In genomic region chr8:34679565-34680291, GRCm38 (mm10) we compare ENCODE assay signal across 9 mouse cellular contexts.
DNase-seq lines count a peak whose midpoint lies in the region; ATAC-seq and TF ChIP-seq lines count a peak whose summit lies in the region.
"Had no signal": no experiment of that assay in that cellular context is flagged by ENCODE, and none has a peak within 500 bp of the region (broad histone marks: within the 10 kb centered on the region; RNA-seq: fewer than 3 reads in every experiment).

No protein-coding gene starts in this region.

- no peaks in the 10 kb centered on the region for H3K9me3 ChIP-seq in heart, embryonic 13.5 days
- H3K9me3 ChIP-seq in kidney, embryonic 15.5 days (replicated peaks): no peaks in the 10 kb centered on the region
- H3K9me3 ChIP-seq in lung, embryonic 14.5 days (ENCODE audit: low read depth, low read length): no peaks in the 10 kb centered on the region
- H3K9me3 ChIP-seq: megakaryocyte, embryonic 14.5 days had no signal

- H3K4me3 ChIP-seq in gastrocnemius, adult 2 months: peak overlapping the region; percentile 49
- H3K4me3 ChIP-seq in heart, embryonic 13.5 days: no peak overlapping the region
- no peak overlapping the region for H3K4me3 ChIP-seq in kidney, embryonic 15.5 days (replicated peaks)
- H3K4me3 ChIP-seq in lung, embryonic 14.5 days (ENCODE audit: low read depth, low read length): no peak overlapping the region
- H3K4me3 ChIP-seq: megakaryocyte, embryonic 14.5 days had no signal

- H3K4me1 ChIP-seq in heart, embryonic 13.5 days: peaks cover 6% of the 10 kb centered on the region
- peaks cover 10% of the 10 kb centered on the region for H3K4me1 ChIP-seq in kidney, embryonic 15.5 days
- peaks cover 7% of the 10 kb centered on the region; the same call in 1 of the 2 replicates for H3K4me1 ChIP-seq in lung, embryonic 14.5 days (ENCODE audit: insufficient read depth)

- TF ChIP-seq CTCF in gastrocnemius, adult 2 months (IDR thresholded peaks at IDR 0.05): no peak
- no peak for TF ChIP-seq CTCF in lung, embryonic 14.5 days (IDR thresholded peaks at IDR 0.05; ENCODE audit: low read depth)

- no peak; the same call in 1 of the 2 replicates for ATAC-seq in heart, embryonic 13.5 days (ENCODE audit: extremely low read depth, insufficient number of reproducible peaks, low FRiP score, low TSS enrichment)
- ATAC-seq in kidney, embryonic 15.5 days (replicated peaks; ENCODE audit: low FRiP score): no peak
- ATAC-seq in lung, embryonic 14.5 days (ENCODE audit: insufficient read depth): peak; percentile 92

- intact Hi-C loops in gastrocnemius, adult 2 months (cut with DNase I): no loop called here

- peak overlapping the region; percentile 51 for H3K4me2 ChIP-seq in heart, embryonic 13.5 days
- H3K4me2 ChIP-seq in kidney, embryonic 15.5 days: peak overlapping the region; percentile 19; the same call in 1 of the 2 replicates
- peak overlapping the region; percentile 45 for H3K4me2 ChIP-seq in lung, embryonic 14.5 days

- no peaks in the 10 kb centered on the region for H3K36me3 ChIP-seq in heart, embryonic 13.5 days
- H3K36me3 ChIP-seq in kidney, embryonic 15.5 days: no peaks in the 10 kb centered on the region
- no peaks in the 10 kb centered on the region for H3K36me3 ChIP-seq in lung, embryonic 14.5 days (ENCODE audit: insufficient read depth)

- DNase-seq in gastrocnemius, adult 2 months: peak; percentile 56
- DNase-seq in gastrocnemius, adult 18-20 months (ENCODE audit: low spot score): no peak
- DNase-seq in embryo, embryonic 9.5 days (ENCODE audit: extremely low spot score): peak; percentile 61
- peak; percentile 82 for DNase-seq in lung, embryonic 14.5 days
- DNase-seq in right cerebral cortex, adult 18-20 months: peak; percentile 80
- DNase-seq in urinary bladder, adult 2 months (ENCODE audit: low spot score): no peak

- no peak overlapping the region for H3K9ac ChIP-seq in heart, embryonic 13.5 days
- H3K9ac ChIP-seq in kidney, embryonic 15.5 days: no peak overlapping the region
- peak overlapping the region; percentile 23; the same call in 1 of the 2 replicates for H3K9ac ChIP-seq in lung, embryonic 14.5 days

- no peak overlapping the region for H3K27ac ChIP-seq in gastrocnemius, adult 2 months
- no peak overlapping the region for H3K27ac ChIP-seq in heart, embryonic 13.5 days (replicated peaks)
- peak overlapping the region; percentile 67 for H3K27ac ChIP-seq in kidney, embryonic 15.5 days
- H3K27ac ChIP-seq in lung, embryonic 14.5 days (ENCODE audit: low read depth): peak overlapping the region; percentile 87

- WGBS in heart, embryonic 13.5 days: 24% methylated on average over 14 of the region's 14 CpGs
- 29% methylated on average over 14 of the region's 14 CpGs for WGBS in kidney, embryonic 15.5 days
- 21% methylated on average over 14 of the region's 14 CpGs for WGBS in lung, embryonic 14.5 days

- peaks cover 7% of the 10 kb centered on the region; the same call in 1 of the 2 replicates for H3K27me3 ChIP-seq in heart, embryonic 13.5 days (replicated peaks)
- 0 out of 2 replicates have a peak, but pooled peaks cover 4% of the 10 kb centered on the region for H3K27me3 ChIP-seq in kidney, embryonic 15.5 days
- no peaks in the 10 kb centered on the region for H3K27me3 ChIP-seq in lung, embryonic 14.5 days (ENCODE audit: insufficient read depth, low read length)

Comparison
In these comparisons a context has a peak if more than half of its experiments do, and no peak if none do; other contexts are left out.
1. DNase-seq: peak in gastrocnemius, adult 2 months (single experiment), embryo, embryonic 9.5 days (single experiment), lung, embryonic 14.5 days (single experiment) and right cerebral cortex, adult 18-20 months (single experiment); none in gastrocnemius, adult 18-20 months (single experiment) and urinary bladder, adult 2 months (single experiment).
2. H3K27ac ChIP-seq: peak in kidney, embryonic 15.5 days (single experiment) and lung, embryonic 14.5 days (single experiment); none in gastrocnemius, adult 2 months (single experiment) and heart, embryonic 13.5 days (single experiment).
3. Peak in every context shown above with its lines, with median percentiles within 50 percentile points of each other: H3K4me2 ChIP-seq.